Mouse (Mus musculus): ENCODE data around the gene Ddx19b. TPM values are rescaled to one million over a fixed set of nuclear protein-coding genes. Genes with fewer than 3 reads are reported as not detected.
"Not testable (repeated sequence)": the region's sequence is repeated elsewhere in the genome, so short reads cannot be mapped to it uniquely, and the experiment has no call there.

Ddx19b gene
- total RNA-seq (2021): 10 to 100 TPM; 16.6 to 17.6 TPM
- long read RNA-seq, experiment 1, full-length matches to known transcripts: 4 of 6 reads
- long read RNA-seq, experiment 1, partial matches to known transcripts: 0 of 6 reads
- long read RNA-seq, experiment 1, other reads (novel, unspliced or antisense): 2 of 6 reads
- long read RNA-seq, experiment 2, full-length matches to known transcripts: 4 of 8 reads
- long read RNA-seq, experiment 2, partial matches to known transcripts: 0 of 8 reads
- long read RNA-seq, experiment 2, other reads (novel, unspliced or antisense): 4 of 8 reads

GRCm38 (mm10) chr8:111031572-111031971 is at the start of gene Ddx19b:
TSS of gene Ddx19b (minus strand) at chr8:111031751.
- DNase-seq (ENCODE audit: low spot score in 2 of 2): no peak

GRCm38 (mm10) chr8:111079861-111080271 is 48.3 kb upstream of the Ddx19b start:
- DNase-seq (ENCODE audit: low spot score in 2 of 2): no peak

GRCm38 (mm10) chr8:111079461-111079860 is 47.9 kb upstream of the Ddx19b start:
- DNase-seq (ENCODE audit: low spot score in 2 of 2): no peak

GRCm38 (mm10) chr8:111075926-111076325 is 44.4 kb upstream of the Ddx19b start:
- no peak for DNase-seq (ENCODE audit: low spot score in 2 of 2)

- DNase-seq (ENCODE audit: low spot score in 2 of 2): not testable (repeated sequence)
Observed at GRCm38 (mm10) chr8:111068660-111069059, 37.1 kb upstream of the Ddx19b start.

GRCm38 (mm10) chr8:111067439-111067838 is 35.9 kb upstream of the Ddx19b start:
- DNase-seq (ENCODE audit: low spot score in 2 of 2): no peak

GRCm38 (mm10) chr8:111066308-111066707 is 34.8 kb upstream of the Ddx19b start:
- no peak for DNase-seq (ENCODE audit: low spot score in 2 of 2)

- no peak for DNase-seq (ENCODE audit: low spot score in 2 of 2)
Observed at GRCm38 (mm10) chr8:111062893-111063292, 31.3 kb upstream of the Ddx19b start.

- DNase-seq (ENCODE audit: low spot score in 2 of 2): peak; percentile 63 to 65
Observed at GRCm38 (mm10) chr8:111062072-111062757, 30.7 kb upstream of the Ddx19b start.

GRCm38 (mm10) chr8:111061688-111062071 is 30.1 kb upstream of the Ddx19b start:
- no peak for DNase-seq (ENCODE audit: low spot score in 2 of 2)

GRCm38 (mm10) chr8:111058946-111059572 is 27.5 kb upstream of the Ddx19b start:
- DNase-seq (ENCODE audit: low spot score in 2 of 2): no peak

- no peak for DNase-seq (ENCODE audit: low spot score in 2 of 2)
Observed at GRCm38 (mm10) chr8:111056691-111057293, 25.2 kb upstream of the Ddx19b start.

GRCm38 (mm10) chr8:111056158-111056663 is 24.7 kb upstream of the Ddx19b start, which contains the start of gene Exosc6:
TSS of gene Exosc6 (plus strand) at chr8:111056339.
- peak; percentile 60 to 83 for DNase-seq (ENCODE audit: low spot score in 2 of 2)

GRCm38 (mm10) chr8:111055661-111056060 is 24.1 kb upstream of the Ddx19b start:
- no peak for DNase-seq (ENCODE audit: low spot score in 2 of 2)

GRCm38 (mm10) chr8:111055031-111055634 is 23.6 kb upstream of the Ddx19b start:
- no peak for DNase-seq (ENCODE audit: low spot score in 2 of 2)

- DNase-seq (ENCODE audit: low spot score in 2 of 2): no peak
Observed at GRCm38 (mm10) chr8:111053827-111054518, 22.4 kb upstream of the Ddx19b start.

- DNase-seq (ENCODE audit: low spot score in 2 of 2): no peak
Observed at GRCm38 (mm10) chr8:111049106-111049505, 17.6 kb upstream of the Ddx19b start.

- DNase-seq (ENCODE audit: low spot score in 2 of 2): no peak
Observed at GRCm38 (mm10) chr8:111048694-111049093, 17.1 kb upstream of the Ddx19b start.

GRCm38 (mm10) chr8:111044003-111044734 is 12.6 kb upstream of the Ddx19b start:
- no peak for DNase-seq (ENCODE audit: low spot score in 2 of 2)

- DNase-seq (ENCODE audit: low spot score in 2 of 2): no peak
Observed at GRCm38 (mm10) chr8:111042546-111042945, 11.0 kb upstream of the Ddx19b start.
